Mouse (Mus musculus): ENCODE measurements at regions not wholly inside any gene's neighbourhood (a gene's known extent, or its start where the extent isn't known, plus 50 kb on each side); places are given as distances from the start of the nearest gene placed in this dataset.

- no peak for DNase-seq (ENCODE audit: low spot score)
These were observed 801.8 kb upstream of the B3galt2 start for GRCm38 (mm10) chr1:142838663-142839062.

- no peak for DNase-seq (ENCODE audit: low spot score)
These were observed 773.3 kb upstream of the B3galt2 start for GRCm38 (mm10) chr1:142867024-142867700.

GRCm38 (mm10) chr1:142891842-142892241 lies 748.6 kb upstream of the B3galt2 start:
- DNase-seq (ENCODE audit: low spot score): no peak

- no peak for DNase-seq (ENCODE audit: low spot score)
These were observed 747.3 kb upstream of the B3galt2 start for GRCm38 (mm10) chr1:142893156-142893555.

- no peak for DNase-seq (ENCODE audit: low spot score)
These were observed 746.3 kb upstream of the B3galt2 start for GRCm38 (mm10) chr1:142894145-142894544.

GRCm38 (mm10) chr1:142895081-142895480 lies 745.4 kb upstream of the B3galt2 start:
- peak; percentile 21 for DNase-seq (ENCODE audit: low spot score)

- no peak for DNase-seq (ENCODE audit: low spot score)
These were observed 730.6 kb upstream of the B3galt2 start for GRCm38 (mm10) chr1:142909907-142910306.

- no peak for DNase-seq (ENCODE audit: low spot score)
These were observed 683.8 kb upstream of the B3galt2 start for GRCm38 (mm10) chr1:142956686-142957085.

- no peak for DNase-seq (ENCODE audit: low spot score)
These were observed 669.0 kb upstream of the B3galt2 start for GRCm38 (mm10) chr1:142971475-142971874.

GRCm38 (mm10) chr1:142973387-142973786 lies 667.1 kb upstream of the B3galt2 start:
- no peak for DNase-seq (ENCODE audit: low spot score)

- DNase-seq (ENCODE audit: low spot score): no peak
These were observed 657.5 kb upstream of the B3galt2 start for GRCm38 (mm10) chr1:142982994-142983393.

- no peak for DNase-seq (ENCODE audit: low spot score)
These were observed 656.8 kb upstream of the B3galt2 start for GRCm38 (mm10) chr1:142983641-142984040.

GRCm38 (mm10) chr1:142985516-142985915 lies 654.9 kb upstream of the B3galt2 start:
- no peak for DNase-seq (ENCODE audit: low spot score)

- no peak for DNase-seq (ENCODE audit: low spot score)
These were observed 640.2 kb upstream of the B3galt2 start for GRCm38 (mm10) chr1:143000216-143000615.

- no peak for DNase-seq (ENCODE audit: low spot score)
These were observed 639.4 kb upstream of the B3galt2 start for GRCm38 (mm10) chr1:143001112-143001511.

- DNase-seq (ENCODE audit: low spot score): no peak
These were observed 634.4 kb upstream of the B3galt2 start for GRCm38 (mm10) chr1:143006045-143006444.

- DNase-seq (ENCODE audit: low spot score): no peak
These were observed 620.5 kb upstream of the B3galt2 start for GRCm38 (mm10) chr1:143019982-143020381.

- no peak for DNase-seq (ENCODE audit: low spot score)
These were observed 587.3 kb upstream of the B3galt2 start for GRCm38 (mm10) chr1:143053161-143053560.

- no peak for DNase-seq (ENCODE audit: low spot score)
These were observed 586.9 kb upstream of the B3galt2 start for GRCm38 (mm10) chr1:143053599-143053998.

GRCm38 (mm10) chr1:143054451-143055024 lies 585.9 kb upstream of the B3galt2 start:
- DNase-seq (ENCODE audit: low spot score): no peak

GRCm38 (mm10) chr1:143060698-143061576 lies 579.5 kb upstream of the B3galt2 start:
- DNase-seq (ENCODE audit: low spot score): no peak

GRCm38 (mm10) chr1:143065493-143065892 lies 575.0 kb upstream of the B3galt2 start:
- DNase-seq (ENCODE audit: low spot score): no peak
